Mouse (Mus musculus) megakaryocyte, embryonic 14.5 days (primary cell): ENCODE results near the gene Tmc5.

Source experiments
- FLI1 ChIP-seq: IDR thresholded peaks from 2 replicates; pipeline ENCODE4 v1.6.1; 2012; ENCODE audit warnings: low read length, inconsistent platforms, mixed read lengths
- GATA1 ChIP-seq: IDR thresholded peaks from 3 replicates; pipeline ENCODE4 v1.6.1; 2012; ENCODE audit warnings: mixed read lengths, low read length, inconsistent platforms, borderline replicate concordance

DNA sequence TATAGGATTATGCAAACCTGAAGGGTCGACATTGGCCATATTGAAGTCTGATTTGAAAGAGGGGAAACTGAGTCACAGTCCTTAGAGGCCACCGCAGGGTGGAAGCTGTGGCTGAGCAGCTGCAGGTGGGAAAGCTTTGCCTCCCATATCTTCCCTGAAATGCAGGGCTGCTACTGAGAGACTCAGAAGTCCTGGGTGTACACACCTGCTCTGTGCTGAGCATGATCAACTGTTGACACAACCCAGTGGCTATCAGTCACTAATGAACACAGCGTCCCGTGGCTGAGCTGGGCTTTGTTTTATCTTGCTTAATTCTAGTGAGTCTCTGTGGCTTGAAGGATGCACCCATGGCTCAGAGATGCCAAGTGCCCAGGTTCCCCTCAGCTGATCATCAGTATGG is 53.0 kb downstream of the Tmc5 start:
- TF ChIP-seq GATA1 (no peak), FLI1 (no peak)
